10 mouse cellular contexts compared by ENCODE assay signal in genomic region chr7:49341919-49342529, GRCm38 (mm10).
DNase-seq lines count a peak whose midpoint lies in the region; ATAC-seq and TF ChIP-seq lines count a peak whose summit lies in the region.
"Had no signal": no experiment of that assay in that cellular context is flagged by ENCODE, and none has a peak within 500 bp of the region (broad histone marks: within the 10 kb centered on the region; RNA-seq: fewer than 3 reads in every experiment).

No protein-coding gene starts in this region.

- TF ChIP-seq CTCF in kidney, adult 2 months (conservative IDR thresholded peaks at IDR 0.05; ENCODE audit: insufficient read depth, insufficient read length, low read depth, low read length) = 0 out of 2 replicates have a peak, but pooled peaks have one; percentile 23

- H3K36me3 ChIP-seq in kidney, adult 2 months (ENCODE audit: control insufficient read depth, insufficient read depth, low read length) = no peaks in the 10 kb centered on the region
- H3K36me3 ChIP-seq in forebrain, embryonic 15.5 days = no peaks in the 10 kb centered on the region
- no peaks in the 10 kb centered on the region for H3K36me3 ChIP-seq in hindbrain, embryonic 16.5 days (ENCODE audit: control insufficient read depth, insufficient read depth, low read length)
- no peaks in the 10 kb centered on the region for H3K36me3 ChIP-seq in midbrain, embryonic 16.5 days (ENCODE audit: control insufficient read depth, insufficient read depth, low read length)

- peak; percentile 48 for DNase-seq in kidney, adult 2 months
- DNase-seq in kidney, adult 18-20 months = no peak
- DNase-seq in gastrocnemius, postnatal 14 days = no peak
- DNase-seq: cerebellum, adult 18-20 months had no signal

- intact Hi-C loops in gastrocnemius, postnatal 14 days (cut with DNase I; ENCODE audit: low total_unique reads) = no loop called here

- H3K4me3 ChIP-seq in kidney, adult 2 months (ENCODE audit: insufficient read depth, low read depth, low read length) = no peak overlapping the region
- H3K4me3 ChIP-seq in forebrain, embryonic 15.5 days = no peak overlapping the region
- H3K4me3 ChIP-seq in hindbrain, embryonic 16.5 days (ENCODE audit: low read length) = no peak overlapping the region
- H3K4me3 ChIP-seq in midbrain, embryonic 16.5 days (ENCODE audit: low read depth, low read length) = no peak overlapping the region

- H3K27me3 ChIP-seq in kidney, adult 2 months (replicated peaks; ENCODE audit: control insufficient read depth, insufficient read depth, low read length) = no peaks in the 10 kb centered on the region
- no peaks in the 10 kb centered on the region for H3K27me3 ChIP-seq in forebrain, embryonic 15.5 days
- H3K27me3 ChIP-seq in hindbrain, embryonic 16.5 days (replicated peaks; ENCODE audit: control insufficient read depth, insufficient read depth, low read length) = no peaks in the 10 kb centered on the region
- H3K27me3 ChIP-seq in midbrain, embryonic 16.5 days (ENCODE audit: control insufficient read depth, insufficient read depth, low read depth, low read length) = no peaks in the 10 kb centered on the region
- H3K27me3 ChIP-seq: Patski had no signal

- 80% methylated on average over 2 of the region's 2 CpGs for WGBS in kidney, adult 2 months
- WGBS in forebrain, embryonic 15.5 days = 81% methylated on average over 2 of the region's 2 CpGs
- 81% methylated on average over 2 of the region's 2 CpGs for WGBS in hindbrain, embryonic 16.5 days
- 82% methylated on average over 2 of the region's 2 CpGs for WGBS in midbrain, embryonic 16.5 days

- TF ChIP-seq POLR2A in kidney, adult 2 months (IDR thresholded peaks at IDR 0.05; ENCODE audit: low read depth, low read length) = no peak

- ATAC-seq in forebrain, embryonic 15.5 days (replicated peaks) = 0 out of 2 replicates have a peak, but pooled peaks have one; percentile 17
- ATAC-seq in hindbrain, embryonic 16.5 days = peak; percentile 14; the same call in 1 of the 2 replicates
- ATAC-seq in midbrain, embryonic 16.5 days = 0 out of 2 replicates have a peak, but pooled peaks have one; percentile 18
- ATAC-seq in megakaryocyte-erythroid progenitor cell, adult 5-6 weeks (replicated peaks; ENCODE audit: low FRiP score, low TSS enrichment, poor library complexity, severe bottlenecking) = no peak
- ATAC-seq in activated CD4-positive, CD25-positive, alpha-beta regulatory T cell, adult 4 months = no peak

- H3K4me2 ChIP-seq in forebrain, embryonic 15.5 days (replicated peaks) = no peak overlapping the region
- H3K4me2 ChIP-seq in hindbrain, embryonic 16.5 days (ENCODE audit: low read length) = no peak overlapping the region
- no peak overlapping the region for H3K4me2 ChIP-seq in midbrain, embryonic 16.5 days (ENCODE audit: low read length)

- no peak overlapping the region for H3K9ac ChIP-seq in forebrain, embryonic 15.5 days (replicated peaks)
- H3K9ac ChIP-seq in hindbrain, embryonic 16.5 days (ENCODE audit: low read depth, low read length) = no peak overlapping the region
- no peak overlapping the region for H3K9ac ChIP-seq in midbrain, embryonic 16.5 days (ENCODE audit: low read depth, low read length)

- peak overlapping the region; percentile 49; the same call in 1 of the 2 replicates for H3K27ac ChIP-seq in kidney, adult 2 months (ENCODE audit: insufficient read depth, low read depth, low read length)
- H3K27ac ChIP-seq in forebrain, embryonic 15.5 days (replicated peaks) = 0 out of 2 replicates have a peak overlapping the region, but pooled peaks have one; percentile 71
- H3K27ac ChIP-seq in hindbrain, embryonic 16.5 days (ENCODE audit: low read depth, low read length) = no peak overlapping the region
- no peak overlapping the region for H3K27ac ChIP-seq in midbrain, embryonic 16.5 days (ENCODE audit: low read length)

- no peaks in the 10 kb centered on the region for H3K9me3 ChIP-seq in forebrain, embryonic 15.5 days
- H3K9me3 ChIP-seq in hindbrain, embryonic 16.5 days (ENCODE audit: control insufficient read depth, low read length) = no peaks in the 10 kb centered on the region
- no peaks in the 10 kb centered on the region for H3K9me3 ChIP-seq in midbrain, embryonic 16.5 days (replicated peaks; ENCODE audit: control insufficient read depth, low read length, poor library complexity, severe bottlenecking)

- H3K4me1 ChIP-seq in kidney, adult 2 months (ENCODE audit: control insufficient read depth, insufficient read depth, low read length) = no peaks in the 10 kb centered on the region
- peaks cover 30% of the 10 kb centered on the region for H3K4me1 ChIP-seq in forebrain, embryonic 15.5 days
- peaks cover 26% of the 10 kb centered on the region for H3K4me1 ChIP-seq in hindbrain, embryonic 16.5 days (ENCODE audit: control insufficient read depth, insufficient read depth, low read depth, low read length)
- H3K4me1 ChIP-seq in midbrain, embryonic 16.5 days (ENCODE audit: control insufficient read depth, insufficient read depth, low read length) = peaks cover 23% of the 10 kb centered on the region

Comparison
In these comparisons a context has a peak if more than half of its experiments do, and no peak if none do; other contexts are left out.
1. H3K27ac ChIP-seq: peak in kidney, adult 2 months (single experiment) and forebrain, embryonic 15.5 days (single experiment); none in hindbrain, embryonic 16.5 days (single experiment) and midbrain, embryonic 16.5 days (single experiment).
2. ATAC-seq: peak in forebrain, embryonic 15.5 days (single experiment), hindbrain, embryonic 16.5 days (single experiment) and midbrain, embryonic 16.5 days (single experiment); none in megakaryocyte-erythroid progenitor cell, adult 5-6 weeks (single experiment) and activated CD4-positive, CD25-positive, alpha-beta regulatory T cell, adult 4 months (single experiment).